Mouse (Mus musculus) brain, adult 10 weeks (tissue): Measurements from ENCODE around the gene Zscan4d. TPM values are rescaled to one million over a fixed set of nuclear protein-coding genes. Genes with fewer than 3 reads are reported as not detected.

Source experiments
- polyA plus RNA-seq: library from polyadenylated mRNA; stranded (reverse); fragments of 350-450 nt; fragmentation: Illumina TruSeq; extraction: RNeasy Lipid Tissue Mini Kit (QIAGEN cat#74804); gene quantifications from one replicate; pipeline ENCODE4 v1.2.3, GENCODE M21; 2015; ENCODE audit warnings: low read depth, low replicate concordance

The Zscan4d gene
- not detected for polyA plus RNA-seq

DNA sequence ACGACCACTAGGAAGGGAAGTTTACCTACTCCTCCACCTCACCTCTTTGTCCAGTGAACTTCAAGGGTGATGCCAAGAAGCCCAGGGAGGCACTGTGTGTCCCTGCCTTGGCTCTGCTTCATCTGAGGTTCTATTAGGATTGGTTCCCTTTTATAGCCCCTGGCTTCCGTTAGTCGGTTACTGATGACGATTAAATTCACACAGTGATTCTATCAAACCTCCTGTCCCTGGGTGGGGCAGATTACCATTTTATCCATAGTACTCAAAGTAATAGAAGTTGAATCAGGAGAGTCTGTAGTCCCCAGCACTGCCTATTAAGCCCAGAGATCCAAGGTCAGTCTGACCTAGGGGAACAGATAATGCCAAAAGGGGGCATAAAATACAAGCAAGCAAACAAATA is at the start of gene Zscan4d:
Gene Zscan4d, minus strand, starts transcription at position 101 of the 400 bp plus-strand sequence.

Other genes with a start within 250 kb of the Zscan4d start
- gene Zscan4c, start 160.4 kb downstream of the Zscan4d start, polyA plus RNA-seq, result not detected
- not detected for gene Zscan4-ps1, start 96.5 kb downstream of the Zscan4d start, polyA plus RNA-seq
- not detected for gene Zscan4e, start 144.5 kb upstream of the Zscan4d start, polyA plus RNA-seq
- not detected for gene Zscan4f, start 231.8 kb upstream of the Zscan4d start, polyA plus RNA-seq